28 mouse cellular contexts compared by ENCODE assay signal in the genomic region with DNA sequence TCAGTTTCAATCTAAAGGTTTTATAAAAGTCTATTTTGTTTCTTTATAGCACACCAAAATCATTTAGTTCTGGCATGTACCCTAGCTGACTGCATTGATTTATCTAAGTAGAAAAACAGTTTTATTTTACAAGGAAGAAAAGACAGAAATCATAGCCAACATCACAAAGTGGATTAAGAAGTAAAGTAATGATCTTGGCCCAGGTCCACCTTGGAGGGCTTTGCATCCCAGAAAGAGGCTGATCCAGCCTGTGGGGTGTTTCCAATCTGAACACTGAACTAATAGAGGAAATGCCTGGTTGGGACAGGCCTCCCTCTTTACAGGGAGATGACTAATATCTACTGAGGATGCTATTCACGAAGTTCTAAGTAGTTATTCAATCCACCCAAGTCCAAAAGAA.
DNase-seq lines count a peak whose midpoint lies in the region; ATAC-seq and TF ChIP-seq lines count a peak whose summit lies in the region.
"Had no signal": no experiment of that assay in that cellular context is flagged by ENCODE, and none has a peak within 500 bp of the region (broad histone marks: within the 10 kb centered on the region; RNA-seq: fewer than 3 reads in every experiment).

No protein-coding gene starts in this region.

- no peaks in the 10 kb centered on the region for H3K9me3 ChIP-seq in embryonic facial prominence, embryonic 14.5 days (ENCODE audit: control insufficient read depth, low read length)
- H3K9me3 ChIP-seq in embryonic facial prominence, embryonic 10.5 days, result no peaks in the 10 kb centered on the region
- H3K9me3 ChIP-seq in kidney, postnatal 0 days (replicated peaks; ENCODE audit: low read length), result no peaks in the 10 kb centered on the region
- no peaks in the 10 kb centered on the region for H3K9me3 ChIP-seq in kidney, embryonic 15.5 days (replicated peaks)
- no peaks in the 10 kb centered on the region for H3K9me3 ChIP-seq in stomach, embryonic 16.5 days (replicated peaks; ENCODE audit: control insufficient read depth, low read length)
- no peaks in the 10 kb centered on the region for H3K9me3 ChIP-seq in stomach, postnatal 0 days (ENCODE audit: control insufficient read depth, low read length)
- H3K9me3 ChIP-seq: embryonic facial prominence, embryonic 15.5 days; heart, embryonic 12.5 days; heart, embryonic 15.5 days; hindbrain, embryonic 10.5 days; hindbrain, embryonic 13.5 days had no signal

- H3K27me3 ChIP-seq in embryonic facial prominence, embryonic 14.5 days (replicated peaks; ENCODE audit: control insufficient read depth, insufficient read depth, low read length), result no peaks in the 10 kb centered on the region
- no peaks in the 10 kb centered on the region for H3K27me3 ChIP-seq in embryonic facial prominence, embryonic 10.5 days (replicated peaks; ENCODE audit: low read depth, poor library complexity, severe bottlenecking)
- no peaks in the 10 kb centered on the region for H3K27me3 ChIP-seq in kidney, postnatal 0 days (ENCODE audit: insufficient read depth, low read length)
- no peaks in the 10 kb centered on the region for H3K27me3 ChIP-seq in kidney, embryonic 15.5 days
- no peaks in the 10 kb centered on the region for H3K27me3 ChIP-seq in stomach, embryonic 16.5 days (ENCODE audit: control insufficient read depth, insufficient read depth, low read length)
- no peaks in the 10 kb centered on the region for H3K27me3 ChIP-seq in stomach, postnatal 0 days (ENCODE audit: control insufficient read depth, insufficient read depth, low read length)
- H3K27me3 ChIP-seq: embryonic facial prominence, embryonic 15.5 days; heart, embryonic 12.5 days; heart, embryonic 15.5 days; hindbrain, embryonic 13.5 days had no signal

- H3K4me3 ChIP-seq in embryonic facial prominence, embryonic 14.5 days (ENCODE audit: low read depth, low read length), result no peak overlapping the region
- H3K4me3 ChIP-seq in embryonic facial prominence, embryonic 10.5 days, result no peak overlapping the region
- no peak overlapping the region for H3K4me3 ChIP-seq in kidney, postnatal 0 days (replicated peaks; ENCODE audit: low read depth, low read length)
- H3K4me3 ChIP-seq in kidney, embryonic 15.5 days (replicated peaks), result no peak overlapping the region
- H3K4me3 ChIP-seq in stomach, embryonic 16.5 days (replicated peaks; ENCODE audit: low read length), result no peak overlapping the region
- no peak overlapping the region for H3K4me3 ChIP-seq in stomach, postnatal 0 days (ENCODE audit: low read depth, low read length)
- H3K4me3 ChIP-seq: embryonic facial prominence, embryonic 15.5 days; gastrocnemius, adult 2 months; heart, embryonic 12.5 days; heart, embryonic 15.5 days; hindbrain, embryonic 10.5 days; hindbrain, embryonic 13.5 days had no signal

- 35% methylated on average over 1 of the region's 1 CpGs for WGBS in embryonic facial prominence, embryonic 14.5 days
- WGBS in embryonic facial prominence, embryonic 10.5 days, result 55% methylated on average over 1 of the region's 1 CpGs
- WGBS in kidney, postnatal 0 days, result 32% methylated on average over 1 of the region's 1 CpGs
- WGBS in kidney, embryonic 15.5 days, result 38% methylated on average over 1 of the region's 1 CpGs
- 30% methylated on average over 1 of the region's 1 CpGs for WGBS in stomach, embryonic 16.5 days
- WGBS in stomach, postnatal 0 days, result 15% methylated on average over 1 of the region's 1 CpGs

- TF ChIP-seq CTCF in kidney, postnatal 0 days (IDR thresholded peaks at IDR 0.05; ENCODE audit: low read depth), result no peak
- no peak for TF ChIP-seq CTCF in stomach, postnatal 0 days (IDR thresholded peaks at IDR 0.05; ENCODE audit: low read depth)

- H3K9ac ChIP-seq in embryonic facial prominence, embryonic 14.5 days (ENCODE audit: low read depth, low read length), result no peak overlapping the region
- H3K9ac ChIP-seq in kidney, postnatal 0 days (ENCODE audit: low read depth, low read length), result no peak overlapping the region
- no peak overlapping the region for H3K9ac ChIP-seq in kidney, embryonic 15.5 days
- H3K9ac ChIP-seq in stomach, embryonic 16.5 days (ENCODE audit: low read length), result no peak overlapping the region
- H3K9ac ChIP-seq in stomach, postnatal 0 days (ENCODE audit: low read length), result no peak overlapping the region
- H3K9ac ChIP-seq: embryonic facial prominence, embryonic 15.5 days; forebrain, postnatal 0 days; heart, embryonic 12.5 days; heart, embryonic 15.5 days; hindbrain, embryonic 13.5 days had no signal

- H3K4me1 ChIP-seq in embryonic facial prominence, embryonic 14.5 days (ENCODE audit: control insufficient read depth, insufficient read depth, low read length), result no peaks in the 10 kb centered on the region
- H3K4me1 ChIP-seq in embryonic facial prominence, embryonic 10.5 days, result no peaks in the 10 kb centered on the region
- H3K4me1 ChIP-seq in kidney, postnatal 0 days (replicated peaks; ENCODE audit: insufficient read depth, low read length), result no peaks in the 10 kb centered on the region
- H3K4me1 ChIP-seq in kidney, embryonic 15.5 days, result no peaks in the 10 kb centered on the region
- no peaks in the 10 kb centered on the region for H3K4me1 ChIP-seq in stomach, embryonic 16.5 days (ENCODE audit: control insufficient read depth, insufficient read depth, low read length)
- H3K4me1 ChIP-seq in stomach, postnatal 0 days (replicated peaks; ENCODE audit: control insufficient read depth, insufficient read depth), result no peaks in the 10 kb centered on the region
- H3K4me1 ChIP-seq: heart, embryonic 12.5 days; heart, embryonic 15.5 days; hindbrain, embryonic 10.5 days; hindbrain, embryonic 13.5 days had no signal

- no peak overlapping the region for H3K27ac ChIP-seq in embryonic facial prominence, embryonic 14.5 days (replicated peaks; ENCODE audit: low read depth, low read length)
- no peak overlapping the region for H3K27ac ChIP-seq in embryonic facial prominence, embryonic 10.5 days (replicated peaks)
- H3K27ac ChIP-seq in kidney, postnatal 0 days, result no peak overlapping the region
- no peak overlapping the region for H3K27ac ChIP-seq in kidney, embryonic 15.5 days
- H3K27ac ChIP-seq in stomach, embryonic 16.5 days (ENCODE audit: low read length), result no peak overlapping the region
- H3K27ac ChIP-seq in stomach, postnatal 0 days (replicated peaks), result no peak overlapping the region
- H3K27ac ChIP-seq: embryonic facial prominence, embryonic 15.5 days; gastrocnemius, adult 2 months; heart, embryonic 15.5 days; hindbrain, embryonic 10.5 days; hindbrain, embryonic 13.5 days had no signal

- no peak for ATAC-seq in embryonic facial prominence, embryonic 14.5 days (ENCODE audit: low read depth)
- ATAC-seq in kidney, postnatal 0 days (replicated peaks; ENCODE audit: low FRiP score, low read depth), result no peak
- ATAC-seq in kidney, embryonic 15.5 days (replicated peaks; ENCODE audit: low FRiP score), result no peak
- peak; percentile 53; the same call in 1 of the 2 replicates for ATAC-seq in stomach, embryonic 16.5 days (ENCODE audit: insufficient read depth, low FRiP score)
- ATAC-seq in stomach, postnatal 0 days (ENCODE audit: low FRiP score, low TSS enrichment), result no peak; the same call in 1 of the 2 replicates
- ATAC-seq: activated CD4-positive, CD25-positive, alpha-beta regulatory T cell, adult 4 months; forebrain, embryonic 14.5 days; forebrain, postnatal 0 days; hindbrain, embryonic 16.5 days had no signal

- no peak overlapping the region for H3K4me2 ChIP-seq in embryonic facial prominence, embryonic 14.5 days (ENCODE audit: low read depth, low read length)
- no peak overlapping the region for H3K4me2 ChIP-seq in kidney, postnatal 0 days (ENCODE audit: low read length)
- no peak overlapping the region for H3K4me2 ChIP-seq in kidney, embryonic 15.5 days
- no peak overlapping the region for H3K4me2 ChIP-seq in stomach, embryonic 16.5 days (ENCODE audit: low read depth, low read length)
- no peak overlapping the region for H3K4me2 ChIP-seq in stomach, postnatal 0 days (replicated peaks; ENCODE audit: low read depth)
- H3K4me2 ChIP-seq: embryonic facial prominence, embryonic 15.5 days; heart, embryonic 12.5 days; heart, embryonic 15.5 days; hindbrain, embryonic 13.5 days had no signal

- no peak for TF ChIP-seq EP300 in stomach, postnatal 0 days (optimal IDR thresholded peaks at IDR 0.05)

- DNase-seq in embryonic facial prominence, embryonic 14.5 days (ENCODE audit: low spot score), result peak; percentile 75
- no peak for DNase-seq in embryonic facial prominence, embryonic 10.5 days (ENCODE audit: low spot score)
- peak; percentile 18 for DNase-seq in kidney, postnatal 0 days (ENCODE audit: low spot score)
- peak; percentile 9 to 27 for DNase-seq in kidney, postnatal 4 days
- DNase-seq in kidney, adult 11 months, result no peak
- DNase-seq in stomach, postnatal 0 days (ENCODE audit: low spot score), result no peak
- DNase-seq: adrenal gland, adult 8-10 months; adrenal gland, postnatal 25 days; cerebellum, adult 11-12 months; cerebellum, adult 8-10 months; cerebellum, postnatal 10 days; cerebellum, postnatal 36 days; embryo, embryonic 11 days; forebrain, postnatal 0 days; gastrocnemius, adult 2 months; heart, adult 18-20 months; heart, postnatal 10 days; heart, postnatal 36 days had no signal

- no peaks in the 10 kb centered on the region for H3K36me3 ChIP-seq in embryonic facial prominence, embryonic 14.5 days (ENCODE audit: control insufficient read depth, insufficient read depth, low read length)
- no peaks in the 10 kb centered on the region for H3K36me3 ChIP-seq in embryonic facial prominence, embryonic 10.5 days (replicated peaks)
- no peaks in the 10 kb centered on the region for H3K36me3 ChIP-seq in kidney, postnatal 0 days (ENCODE audit: insufficient read depth, low read length)
- no peaks in the 10 kb centered on the region for H3K36me3 ChIP-seq in kidney, embryonic 15.5 days
- H3K36me3 ChIP-seq in stomach, embryonic 16.5 days (ENCODE audit: control insufficient read depth, insufficient read depth, low read length), result no peaks in the 10 kb centered on the region
- no peaks in the 10 kb centered on the region for H3K36me3 ChIP-seq in stomach, postnatal 0 days (ENCODE audit: control insufficient read depth, insufficient read depth, low read length)
- H3K36me3 ChIP-seq: embryonic facial prominence, embryonic 15.5 days; heart, embryonic 12.5 days; heart, embryonic 15.5 days; hindbrain, embryonic 10.5 days; hindbrain, embryonic 13.5 days had no signal

Comparison
In these comparisons a context has a peak if more than half of its experiments do, and no peak if none do; other contexts are left out.
1. DNase-seq: peak in embryonic facial prominence, embryonic 14.5 days (single experiment), kidney, postnatal 0 days (single experiment) and kidney, postnatal 4 days (2 of 2); none in embryonic facial prominence, embryonic 10.5 days (single experiment), kidney, adult 11 months (single experiment) and stomach, postnatal 0 days (single experiment).